Mouse (Mus musculus) WW6 (cell line): ENCODE measurements around the gene Rars.
"Not testable (repeated sequence)": the region's sequence is repeated elsewhere in the genome, so short reads cannot be mapped to it uniquely, and the experiment has no call there.

Source experiments
- DNase-seq: peaks from one replicate; pipeline ENCODE4 v3.0.0-alpha.2; 2013; ENCODE audit warnings: low read depth, low spot score

The Rars gene

GRCm38 (mm10) chr11:35838345-35839338, 4.3 kb upstream of the Rars start:
- DNase-seq: no peak

DNA sequence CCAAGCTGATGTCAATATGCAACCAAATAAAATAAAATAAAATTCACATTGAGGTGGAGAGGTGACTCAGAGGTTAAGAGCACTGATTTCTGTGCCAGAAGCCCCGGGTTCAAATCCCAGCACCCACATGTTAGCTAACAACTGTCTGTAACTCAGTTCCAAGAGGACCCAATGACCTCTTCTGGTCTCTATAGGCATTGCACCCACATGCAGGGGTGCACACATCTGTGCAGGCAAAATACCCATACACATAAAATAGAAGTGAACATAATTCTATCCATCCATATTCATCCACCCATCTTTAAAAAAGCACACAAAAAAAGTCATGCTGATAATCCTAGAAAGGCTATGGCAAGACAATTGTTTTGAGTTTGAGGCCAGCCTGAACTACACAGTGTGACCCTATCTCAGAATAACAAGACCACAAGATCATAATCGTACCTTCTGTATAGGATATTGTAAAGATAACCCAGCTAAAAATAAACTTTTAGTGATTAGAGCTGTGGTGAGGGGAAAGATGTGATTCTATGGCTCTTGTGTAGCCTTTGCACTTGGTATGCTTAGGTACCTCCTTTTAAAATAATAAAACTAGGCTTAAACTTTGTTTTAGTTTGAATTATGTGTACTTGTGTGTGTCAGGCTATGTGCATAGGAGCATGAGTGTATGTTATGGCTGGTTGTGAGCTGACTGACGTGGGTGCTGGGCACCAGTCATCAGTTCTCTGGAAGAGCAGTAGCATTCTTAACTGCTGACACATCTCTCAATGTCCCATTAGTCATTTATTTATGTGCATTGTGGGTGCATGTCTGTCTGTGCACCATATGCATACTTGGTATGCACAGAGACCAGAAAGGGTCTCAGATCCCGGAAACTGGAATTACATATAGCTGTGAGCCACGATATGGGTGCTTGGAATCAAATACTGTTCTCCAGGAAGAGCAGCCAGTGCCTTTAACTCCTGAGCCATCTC, 3.1 kb upstream of the Rars start:
- no peak for DNase-seq

- no peak for DNase-seq
Measured at GRCm38 (mm10) chr11:35833270-35833669, 1.0 kb downstream of the Rars start.

DNA sequence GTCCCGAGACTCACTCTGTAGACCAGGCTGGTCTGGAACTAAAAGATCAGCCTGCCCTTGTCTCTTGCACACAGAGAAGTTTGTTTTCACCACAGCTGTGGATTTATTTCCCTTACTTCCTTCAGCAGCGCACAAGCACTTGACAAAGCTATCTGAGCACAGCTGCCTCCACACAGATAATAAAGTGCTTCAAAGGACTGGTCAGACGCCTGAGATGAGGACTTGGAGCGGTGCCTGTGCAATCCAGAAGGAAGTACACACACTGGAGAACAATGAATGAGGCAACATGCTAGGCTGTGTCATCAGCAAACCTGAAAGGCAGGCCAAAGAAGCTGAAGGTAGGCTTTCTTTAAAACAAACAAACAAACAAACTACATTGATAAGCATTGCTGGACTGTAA, 2.2 kb downstream of the Rars start:
- no peak for DNase-seq

- DNase-seq: no peak
Measured at GRCm38 (mm10) chr11:35827714-35828113, 6.6 kb downstream of the Rars start.

- DNase-seq: no peak
Measured at GRCm38 (mm10) chr11:35816316-35816715, 18.0 kb downstream of the Rars start.

- DNase-seq: peak; percentile 54
Measured at GRCm38 (mm10) chr11:35811458-35811857, 22.8 kb downstream of the Rars start.

GRCm38 (mm10) chr11:35801332-35801731, 33.0 kb downstream of the Rars start:
- DNase-seq: no peak

GRCm38 (mm10) chr11:35798874-35799273, 35.4 kb downstream of the Rars start, which contains the start of gene Fbll1:
Gene Fbll1 (minus strand): TSS chr11:35798884.
- DNase-seq: peak; percentile 52

DNA sequence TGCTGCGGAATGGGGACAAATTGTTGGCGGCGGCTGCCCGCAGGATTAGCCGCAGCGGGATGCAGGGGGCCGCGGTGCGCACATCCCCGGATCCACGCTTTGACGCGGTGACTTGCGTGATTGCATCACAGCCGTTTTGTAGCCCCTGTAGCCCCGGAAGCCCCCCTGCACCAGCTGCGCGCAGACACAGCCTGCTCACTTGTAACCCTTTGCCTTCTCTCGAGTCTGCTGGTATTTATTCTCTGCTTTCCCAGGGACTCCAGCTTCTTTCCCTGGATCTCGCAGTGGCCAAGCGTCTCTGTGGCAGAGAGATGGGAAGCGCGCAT, 35.8 kb downstream of the Rars start:
- no peak for DNase-seq

DNA sequence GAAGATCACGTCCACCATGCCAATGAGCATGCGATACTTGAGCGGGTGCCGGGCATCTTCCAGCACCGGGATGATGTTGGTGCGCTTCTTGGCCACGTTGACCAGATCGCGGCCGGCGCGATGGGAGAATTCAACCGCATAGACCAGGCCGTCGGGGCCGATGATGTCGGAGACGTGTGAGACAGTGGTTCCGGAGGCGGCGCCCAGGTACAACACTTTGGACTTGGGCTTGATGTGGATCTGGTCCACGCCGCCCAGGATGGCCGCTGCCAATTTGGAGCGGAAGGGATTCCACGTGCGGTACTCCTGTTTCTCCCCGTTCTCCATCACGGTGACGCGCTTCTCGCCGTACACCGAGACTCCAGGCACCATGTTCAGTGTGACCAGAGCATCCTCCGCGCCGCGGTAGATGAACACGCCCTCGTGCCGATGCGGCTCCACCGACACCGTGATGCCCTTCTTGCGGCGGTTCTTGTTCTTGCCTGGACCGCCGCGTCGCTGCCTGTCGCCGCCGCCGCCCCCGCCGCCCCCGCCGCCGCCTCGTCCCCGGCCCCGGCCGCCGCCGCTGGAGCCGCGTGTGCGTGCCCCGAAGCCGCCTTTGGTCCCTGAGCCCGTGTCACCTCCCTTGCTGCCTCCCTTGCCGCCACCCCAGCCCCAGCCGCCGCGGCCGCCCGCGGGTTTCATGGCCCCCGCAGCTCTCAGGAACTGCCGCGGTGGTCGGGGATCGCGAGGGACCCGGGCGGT, 36.4 kb downstream of the Rars start:
- DNase-seq: no peak

- not testable (repeated sequence) for DNase-seq
Measured at GRCm38 (mm10) chr11:35792800-35793199, 41.5 kb downstream of the Rars start.

GRCm38 (mm10) chr11:35788443-35788842, 45.9 kb downstream of the Rars start:
- no peak for DNase-seq

GRCm38 (mm10) chr11:35784537-35784936, 49.8 kb downstream of the Rars start:
- DNase-seq: no peak

DNA sequence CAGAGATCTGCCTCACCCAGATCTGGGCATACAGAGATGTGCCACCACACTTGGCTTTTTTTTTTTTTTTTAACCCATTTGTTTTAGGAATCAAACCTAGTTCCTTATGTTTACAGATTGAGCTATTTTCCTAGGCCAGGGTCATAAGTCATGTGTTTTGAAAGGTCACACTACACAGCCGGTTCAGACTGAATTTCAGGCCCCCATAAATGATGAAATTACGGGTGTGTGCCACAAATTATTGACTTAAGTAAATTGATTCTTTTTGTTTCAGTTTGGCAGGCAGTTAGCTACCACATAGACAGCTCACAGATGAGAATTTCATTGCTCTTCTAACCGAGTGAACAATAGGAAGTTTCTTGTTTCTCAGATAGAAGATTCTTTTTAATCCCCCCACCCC, 50.3 kb downstream of the Rars start:
- no peak for DNase-seq

- DNase-seq: no peak
Measured at GRCm38 (mm10) chr11:35783038-35783437, 51.3 kb downstream of the Rars start.

GRCm38 (mm10) chr11:35782444-35782843, 51.9 kb downstream of the Rars start:
- no peak for DNase-seq

GRCm38 (mm10) chr11:35780336-35780735, 54.0 kb downstream of the Rars start:
- no peak for DNase-seq

GRCm38 (mm10) chr11:35776452-35776851, 57.9 kb downstream of the Rars start:
- no peak for DNase-seq

GRCm38 (mm10) chr11:35775606-35776005, 58.7 kb downstream of the Rars start:
- DNase-seq: no peak

- no peak for DNase-seq
Measured at GRCm38 (mm10) chr11:35770741-35771504, 63.4 kb downstream of the Rars start.
